Mouse (Mus musculus) lung, postnatal 0 days (tissue): Measurements from ENCODE around the gene Efna2. TPM values are rescaled to one million over a fixed set of nuclear protein-coding genes. Genes with fewer than 3 reads are reported as not detected.

Source experiments
- ATAC-seq: fragments of 200-750 bp; cut with Nextera tagmentation; 2 replicates; pipeline ENCODE4 v1.8.0; 2017; ENCODE audit warnings: moderate library complexity
- DNase-seq: peaks from one replicate; pipeline ENCODE4 v3.0.0-alpha.2; 2016; ENCODE audit warnings: low spot score
- H3K27ac ChIP-seq: fragments of 300-500 bp; sonication (generic); 2 replicates; pipeline ENCODE4 v1.5.1; 2014; ENCODE audit warnings: antibody characterized with exemption, mild to moderate bottlenecking, low read length, mixed read lengths
- H3K27me3 ChIP-seq: fragments of 300-500 bp; sonication (generic); replicated peaks from 2 replicates; pipeline ENCODE4 v1.6.1; 2014; ENCODE audit warnings: low read length, mixed read lengths; ENCODE audit not compliant: insufficient read depth
- H3K36me3 ChIP-seq: fragments of 300-500 bp; sonication (generic); 2 replicates; pipeline ENCODE4 v1.6.1; 2014; ENCODE audit warnings: low read length, mixed read lengths; ENCODE audit not compliant: insufficient read depth
- H3K4me1 ChIP-seq: fragments of 300-500 bp; sonication (generic); 2 replicates; pipeline ENCODE4 v1.6.1; 2014; ENCODE audit warnings: antibody characterized with exemption, low read depth, low read length, mixed read lengths; ENCODE audit not compliant: insufficient read depth
- H3K4me2 ChIP-seq: fragments of 300-500 bp; sonication (generic); replicated peaks from 2 replicates; pipeline ENCODE4 v1.6.1; 2014; ENCODE audit warnings: low read depth, mild to moderate bottlenecking, low read length, moderate library complexity, mixed read lengths
- H3K4me3 ChIP-seq: fragments of 300-500 bp; sonication (generic); 2 replicates; pipeline ENCODE4 v1.5.1; 2014; ENCODE audit warnings: low read depth, low read length
- H3K9ac ChIP-seq: fragments of 300-500 bp; sonication (generic); replicated peaks from 2 replicates; pipeline ENCODE4 v1.6.1; 2014; ENCODE audit warnings: low read depth, mild to moderate bottlenecking
- H3K9me3 ChIP-seq: fragments of 300-500 bp; sonication (generic); 2 replicates; pipeline ENCODE4 v1.6.1; 2016; ENCODE audit warnings: low read length, mixed read lengths
- CTCF ChIP-seq: IDR thresholded peaks from 2 replicates; pipeline ENCODE4 v1.5.1; 2016; ENCODE audit warnings: antibody characterized with exemption, mild to moderate bottlenecking
- EP300 ChIP-seq: IDR thresholded peaks from 2 replicates; pipeline ENCODE4 v1.6.1; 2016; ENCODE audit warnings: antibody characterized with exemption, mild to moderate bottlenecking, control low read depth
- WGBS: fragments of 180-500 bp; shearing (Covaris S2); extraction: QIAGEN DNeasy Blood & Tissue Kit; methylation state at CpG from one replicate; pipeline ENCODE4 v1.1.7; 2014; 5-methylcytosine and 5-hydroxymethylcytosine counted together
- polyA plus RNA-seq: library from polyadenylated mRNA; unstranded; fragments of >200 nt; fragmentation: Nextera tagmentation; extraction: Ambion mirVana; gene quantifications from 2 replicates; pipeline ENCODE4 v1.2.1, GENCODE M21; 2015

The Efna2 gene
- polyA plus RNA-seq, 1 experiment from 2014 or later, result 5.1 TPM

DNA sequence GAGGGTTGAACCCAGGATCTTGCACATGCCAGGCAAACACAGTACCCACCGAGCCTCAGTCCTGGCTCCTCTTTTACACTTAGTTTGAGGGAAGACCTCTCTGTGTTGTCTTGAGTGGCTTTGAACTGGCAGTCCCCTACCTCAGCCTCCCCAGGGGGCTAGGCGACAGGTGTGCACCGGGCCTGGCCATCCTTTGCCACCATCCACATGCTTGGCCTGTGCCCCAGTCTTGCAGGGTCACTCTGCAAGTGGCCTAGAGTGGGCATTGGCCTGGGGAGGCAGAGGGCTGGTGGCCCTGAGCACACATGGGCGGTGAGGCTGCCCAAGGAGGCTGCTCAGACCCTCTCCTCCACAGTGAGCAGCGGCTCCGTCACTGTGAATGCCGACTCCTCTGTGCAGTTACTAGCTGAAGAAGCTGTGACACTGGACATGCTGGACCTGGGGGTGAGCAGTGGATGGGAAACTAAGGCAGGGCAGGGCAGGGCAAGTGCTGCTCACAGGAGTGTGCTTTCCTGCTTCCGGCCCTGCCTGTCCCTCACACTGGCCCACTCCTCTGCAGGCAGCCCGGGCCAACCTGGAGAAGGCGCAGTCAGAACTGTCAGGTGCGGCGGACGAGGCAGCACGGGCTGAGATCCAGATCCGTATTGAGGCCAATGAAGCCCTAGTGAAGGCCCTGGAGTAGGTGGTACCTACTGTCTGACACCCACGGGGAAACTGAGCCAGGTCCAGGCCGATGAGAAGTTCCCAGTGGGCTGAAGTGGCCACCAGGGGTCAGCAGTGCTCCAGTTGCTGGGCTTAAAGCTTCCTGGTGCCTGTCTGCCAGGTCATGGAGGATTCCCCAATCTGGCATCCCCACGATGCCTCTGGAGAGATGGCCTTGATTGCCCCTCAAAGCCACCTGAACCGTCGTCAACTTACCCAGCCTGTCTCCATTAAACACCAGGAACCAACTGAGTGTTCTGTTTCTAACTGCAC lies 34.1 kb upstream of the Efna2 start:
- H3K36me3 ChIP-seq, result peaks cover 6% of the 10 kb centered on the region; the same call in 1 of the 2 replicates
- no peaks in the 10 kb centered on the region for H3K27me3 ChIP-seq
- WGBS, result 70% methylated on average over 20 of the region's 20 CpGs
- ATAC-seq (no peak), DNase-seq (peak; percentile 81)
- no peak overlapping the region for H3K4me2 ChIP-seq
- H3K9ac ChIP-seq, result no peak overlapping the region
- peak overlapping the region; percentile 100 for H3K27ac ChIP-seq
- no peak overlapping the region for H3K4me3 ChIP-seq
- TF ChIP-seq EP300 (no peak), CTCF (peak; percentile 94)
- H3K9me3 ChIP-seq, result no peaks in the 10 kb centered on the region
- H3K4me1 ChIP-seq, result peaks cover 15% of the 10 kb centered on the region; the same call in 1 of the 2 replicates

DNA sequence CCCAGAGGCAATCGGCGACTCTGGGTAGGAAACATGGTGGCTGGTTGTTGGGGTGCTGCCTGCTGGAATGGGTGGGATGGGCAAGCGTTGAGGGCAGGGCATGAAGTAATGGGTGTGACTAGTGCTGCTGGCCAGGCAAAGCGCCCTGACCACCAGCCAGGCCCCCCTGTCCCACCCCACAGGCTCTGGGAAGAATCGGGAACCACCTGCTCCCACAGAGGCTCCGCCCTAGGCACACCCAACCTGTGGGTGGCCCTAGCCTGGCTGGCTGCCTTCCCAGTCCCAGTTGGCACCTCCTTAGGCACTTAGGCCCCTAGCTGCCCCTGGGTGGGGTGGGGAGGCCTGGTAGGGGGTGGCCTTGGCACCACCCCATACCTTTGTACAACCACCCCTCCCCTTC lies 33.4 kb upstream of the Efna2 start:
- TF ChIP-seq CTCF, result no peak
- TF ChIP-seq EP300, result 0 out of 2 replicates have a peak, but pooled peaks have one; percentile 13
- Histone ChIP-seq H3K4me1 (peaks cover 15% of the 10 kb centered on the region; the same call in 1 of the 2 replicates), H3K27me3 (no peaks in the 10 kb centered on the region), H3K36me3 (peaks cover 6% of the 10 kb centered on the region; the same call in 1 of the 2 replicates), H3K4me3 (no peak overlapping the region), H3K4me2 (no peak overlapping the region), H3K27ac (peak overlapping the region; percentile 100), H3K9me3 (no peaks in the 10 kb centered on the region), H3K9ac (no peak overlapping the region)
- WGBS, result 64% methylated on average over 6 of the region's 6 CpGs
- DNase-seq, result peak; percentile 56
- ATAC-seq, result no peak

- H3K4me1 ChIP-seq, result peaks cover 18% of the 10 kb centered on the region
- TF ChIP-seq EP300 (peak; percentile 86), CTCF (no peak)
- DNase-seq, result peak; percentile 37
- no peak overlapping the region for H3K4me3 ChIP-seq
- H3K9ac ChIP-seq, result 0 out of 2 replicates have a peak overlapping the region, but pooled peaks have one; percentile 12
- no peaks in the 10 kb centered on the region for H3K27me3 ChIP-seq
- H3K36me3 ChIP-seq, result peaks cover 6% of the 10 kb centered on the region; the same call in 1 of the 2 replicates
- no peak for ATAC-seq
- H3K4me2 ChIP-seq, result no peak overlapping the region
- no peaks in the 10 kb centered on the region for H3K9me3 ChIP-seq
- 62% methylated on average over 4 of the region's 4 CpGs for WGBS
- H3K27ac ChIP-seq, result peak overlapping the region; percentile 100
These were observed 32.7 kb upstream of the Efna2 start for GRCm38 (mm10) chr10:80146568-80147011.

GRCm38 (mm10) chr10:80147146-80147718 lies 32.0 kb upstream of the Efna2 start:
- no peaks in the 10 kb centered on the region for H3K27me3 ChIP-seq
- DNase-seq (peak; percentile 51), ATAC-seq (no peak)
- peak overlapping the region; percentile 100 for H3K27ac ChIP-seq
- 0 out of 2 replicates have a peak overlapping the region, but pooled peaks have one; percentile 90 for H3K4me2 ChIP-seq
- H3K36me3 ChIP-seq, result peaks cover 6% of the 10 kb centered on the region; the same call in 1 of the 2 replicates
- no peaks in the 10 kb centered on the region for H3K9me3 ChIP-seq
- 63% methylated on average over 5 of the region's 5 CpGs for WGBS
- TF ChIP-seq CTCF, result no peak
- no peak for TF ChIP-seq EP300
- H3K9ac ChIP-seq, result no peak overlapping the region
- H3K4me1 ChIP-seq, result peaks cover 22% of the 10 kb centered on the region
- no peak overlapping the region; the same call in 1 of the 2 replicates for H3K4me3 ChIP-seq

- H3K36me3 ChIP-seq, result peaks cover 6% of the 10 kb centered on the region; the same call in 1 of the 2 replicates
- ATAC-seq (peak; percentile 56), DNase-seq (peak; percentile 89)
- H3K9ac ChIP-seq, result peak within 1 kb of the TSS; percentile 83
- TF ChIP-seq EP300, result peak; percentile 72
- TF ChIP-seq CTCF, result peak; percentile 74
- H3K4me3 ChIP-seq, result peak within 1 kb of the TSS; percentile 85
- peaks cover 23% of the 10 kb centered on the region for H3K4me1 ChIP-seq
- H3K27me3 ChIP-seq, result no peaks in the 10 kb centered on the region
- under 1% methylated on average over 30 of the region's 42 CpGs for WGBS
- peak within 1 kb of the TSS; percentile 100 for H3K27ac ChIP-seq
- H3K4me2 ChIP-seq, result peak within 1 kb of the TSS; percentile 90
- no peaks in the 10 kb centered on the region for H3K9me3 ChIP-seq
These were observed 31.3 kb upstream of the Efna2 start, which contains the start of gene Midn for GRCm38 (mm10) chr10:80147719-80148601. Gene Midn, plus strand, starts transcription at chr10:80148272.
